Mouse (Mus musculus): Measurements from ENCODE around the gene Ppa1. TPM values are rescaled to one million over a fixed set of nuclear protein-coding genes. Genes with fewer than 3 reads are reported as not detected.
A peak's percentile ranks its signal among the peaks of the same experiment; 100 is the strongest.

Gene Ppa1
- polyA plus RNA-seq, 1 experiment from 2014 or later, result 81.4 TPM

GRCm38 (mm10) chr10:61648737-61649645, 639 bp downstream of the Ppa1 start:
- Histone ChIP-seq H3K4me1 (ENCODE audit: control insufficient read depth in 2 of 2, insufficient read depth in 2 of 2, low read length in 2 of 2) (peaks cover 4 to 8% of the 10 kb centered on the region in 2 experiments), H3K9me3 (ENCODE audit: control insufficient read depth, low read length) (no peaks in the 10 kb centered on the region), H3K27me3 (ENCODE audit: control insufficient read depth, insufficient read depth, low read length) (no peaks in the 10 kb centered on the region), H3K4me3 (ENCODE audit: control insufficient read depth in 1 of 2, insufficient read depth in 1 of 2, low read depth in 1 of 2, low read length in 2 of 2) (peak overlapping the region; percentile 77 to 93), H3K4me2 (ENCODE audit: low read length) (peak overlapping the region; percentile 89), H3K36me3 (ENCODE audit: control insufficient read depth, insufficient read depth, low read length) (peaks cover 18% of the 10 kb centered on the region; the same call in 1 of the 2 replicates), H3K9ac (ENCODE audit: low read length) (peak overlapping the region; percentile 86), H3K27ac (replicated peaks in 1 of 2; ENCODE audit: control insufficient read depth in 1 of 2, insufficient read depth in 1 of 2, low read depth in 2 of 2, low read length in 2 of 2) (peak overlapping the region; percentile 48 to 67)
- WGBS, result 2% methylated on average over 47 of the region's 49 CpGs
- ATAC-seq (ENCODE audit: insufficient number of reproducible peaks, insufficient read depth, low FRiP score, low read depth), result peak; percentile 64

GRCm38 (mm10) chr10:61654105-61654504, 5.8 kb downstream of the Ppa1 start:
- WGBS, result 88% methylated on average over 4 of the region's 4 CpGs

GRCm38 (mm10) chr10:61654691-61655090, 6.3 kb downstream of the Ppa1 start:
- WGBS, result 86% methylated on average over 7 of the region's 7 CpGs
- no peak for ATAC-seq (ENCODE audit: insufficient number of reproducible peaks, insufficient read depth, low FRiP score, low read depth)
- Histone ChIP-seq H3K9me3 (ENCODE audit: control insufficient read depth, low read length) (no peaks in the 10 kb centered on the region), H3K27me3 (ENCODE audit: control insufficient read depth, insufficient read depth, low read length) (no peaks in the 10 kb centered on the region), H3K36me3 (ENCODE audit: control insufficient read depth, insufficient read depth, low read length) (peaks cover 44% of the 10 kb centered on the region), H3K27ac (replicated peaks in 1 of 2; ENCODE audit: control insufficient read depth in 1 of 2, insufficient read depth in 1 of 2, low read depth in 2 of 2, low read length in 2 of 2) (no peak overlapping the region), H3K4me2 (ENCODE audit: low read length) (no peak overlapping the region), H3K9ac (ENCODE audit: low read length) (no peak overlapping the region), H3K4me1 (ENCODE audit: control insufficient read depth in 2 of 2, insufficient read depth in 2 of 2, low read length in 2 of 2) (no peaks in the 10 kb centered on the region), H3K4me3 (ENCODE audit: control insufficient read depth in 1 of 2, insufficient read depth in 1 of 2, low read depth in 1 of 2, low read length in 2 of 2) (no peak overlapping the region)

More at GRCm38 (mm10) chr10:61654105-61654504, 5.8 kb downstream of the Ppa1 start:
- Histone ChIP-seq H3K36me3 (ENCODE audit: control insufficient read depth, insufficient read depth, low read length) (peaks cover 39% of the 10 kb centered on the region), H3K9ac (ENCODE audit: low read length) (no peak overlapping the region), H3K4me1 (ENCODE audit: control insufficient read depth in 2 of 2, insufficient read depth in 2 of 2, low read length in 2 of 2) (peaks cover 0 to 5% of the 10 kb centered on the region in 2 experiments; a peak in 2 of 4 replicates), H3K4me3 (ENCODE audit: control insufficient read depth in 1 of 2, insufficient read depth in 1 of 2, low read depth in 1 of 2, low read length in 2 of 2) (no peak overlapping the region), H3K27me3 (ENCODE audit: control insufficient read depth, insufficient read depth, low read length) (no peaks in the 10 kb centered on the region), H3K27ac (replicated peaks in 1 of 2; ENCODE audit: control insufficient read depth in 1 of 2, insufficient read depth in 1 of 2, low read depth in 2 of 2, low read length in 2 of 2) (no peak overlapping the region), H3K4me2 (ENCODE audit: low read length) (no peak overlapping the region), H3K9me3 (ENCODE audit: control insufficient read depth, low read length) (no peaks in the 10 kb centered on the region)
- ATAC-seq (ENCODE audit: insufficient number of reproducible peaks, insufficient read depth, low FRiP score, low read depth), result no peak

- Histone ChIP-seq H3K4me1 (ENCODE audit: control insufficient read depth in 2 of 2, insufficient read depth in 2 of 2, low read length in 2 of 2) (no peaks in the 10 kb centered on the region), H3K9ac (ENCODE audit: low read length) (no peak overlapping the region), H3K9me3 (ENCODE audit: control insufficient read depth, low read length) (no peaks in the 10 kb centered on the region), H3K4me2 (ENCODE audit: low read length) (no peak overlapping the region), H3K27ac (replicated peaks in 1 of 2; ENCODE audit: control insufficient read depth in 1 of 2, insufficient read depth in 1 of 2, low read depth in 2 of 2, low read length in 2 of 2) (no peak overlapping the region), H3K36me3 (ENCODE audit: control insufficient read depth, insufficient read depth, low read length) (peaks cover 49% of the 10 kb centered on the region), H3K4me3 (ENCODE audit: control insufficient read depth in 1 of 2, insufficient read depth in 1 of 2, low read depth in 1 of 2, low read length in 2 of 2) (no peak overlapping the region), H3K27me3 (ENCODE audit: control insufficient read depth, insufficient read depth, low read length) (no peaks in the 10 kb centered on the region)
- WGBS, result 93% methylated on average over 3 of the region's 3 CpGs
- ATAC-seq (ENCODE audit: insufficient number of reproducible peaks, insufficient read depth, low FRiP score, low read depth), result no peak
Measured at GRCm38 (mm10) chr10:61655188-61655587, 6.8 kb downstream of the Ppa1 start.

GRCm38 (mm10) chr10:61656928-61657882, 8.9 kb downstream of the Ppa1 start:
- no peak for ATAC-seq (ENCODE audit: insufficient number of reproducible peaks, insufficient read depth, low FRiP score, low read depth)
- Histone ChIP-seq H3K9me3 (ENCODE audit: control insufficient read depth, low read length) (no peaks in the 10 kb centered on the region), H3K9ac (ENCODE audit: low read length) (no peak overlapping the region), H3K36me3 (ENCODE audit: control insufficient read depth, insufficient read depth, low read length) (peaks cover 65% of the 10 kb centered on the region), H3K27ac (replicated peaks in 1 of 2; ENCODE audit: control insufficient read depth in 1 of 2, insufficient read depth in 1 of 2, low read depth in 2 of 2, low read length in 2 of 2) (no peak overlapping the region), H3K27me3 (ENCODE audit: control insufficient read depth, insufficient read depth, low read length) (no peaks in the 10 kb centered on the region), H3K4me2 (ENCODE audit: low read length) (no peak overlapping the region), H3K4me1 (ENCODE audit: control insufficient read depth in 2 of 2, insufficient read depth in 2 of 2, low read length in 2 of 2) (no peaks in the 10 kb centered on the region), H3K4me3 (ENCODE audit: control insufficient read depth in 1 of 2, insufficient read depth in 1 of 2, low read depth in 1 of 2, low read length in 2 of 2) (no peak overlapping the region)
- 88% methylated on average over 18 of the region's 18 CpGs for WGBS

GRCm38 (mm10) chr10:61657985-61658384, 9.6 kb downstream of the Ppa1 start:
- Histone ChIP-seq H3K4me2 (ENCODE audit: low read length) (no peak overlapping the region), H3K27ac (replicated peaks in 1 of 2; ENCODE audit: control insufficient read depth in 1 of 2, insufficient read depth in 1 of 2, low read depth in 2 of 2, low read length in 2 of 2) (no peak overlapping the region), H3K9me3 (ENCODE audit: control insufficient read depth, low read length) (no peaks in the 10 kb centered on the region), H3K4me3 (ENCODE audit: control insufficient read depth in 1 of 2, insufficient read depth in 1 of 2, low read depth in 1 of 2, low read length in 2 of 2) (no peak overlapping the region), H3K4me1 (ENCODE audit: control insufficient read depth in 2 of 2, insufficient read depth in 2 of 2, low read length in 2 of 2) (no peaks in the 10 kb centered on the region), H3K27me3 (ENCODE audit: control insufficient read depth, insufficient read depth, low read length) (no peaks in the 10 kb centered on the region), H3K36me3 (ENCODE audit: control insufficient read depth, insufficient read depth, low read length) (peaks cover 60% of the 10 kb centered on the region), H3K9ac (ENCODE audit: low read length) (no peak overlapping the region)
- ATAC-seq (ENCODE audit: insufficient number of reproducible peaks, insufficient read depth, low FRiP score, low read depth), result no peak
- WGBS, result 26% methylated on average over 4 of the region's 4 CpGs

GRCm38 (mm10) chr10:61661887-61662286, 13.5 kb downstream of the Ppa1 start:
- H3K4me1 ChIP-seq (ENCODE audit: control insufficient read depth in 2 of 2, insufficient read depth in 2 of 2, low read length in 2 of 2), result no peaks in the 10 kb centered on the region
- no peak overlapping the region for H3K9ac ChIP-seq (ENCODE audit: low read length)
- H3K27me3 ChIP-seq (ENCODE audit: control insufficient read depth, insufficient read depth, low read length), result no peaks in the 10 kb centered on the region
- ATAC-seq (ENCODE audit: insufficient number of reproducible peaks, insufficient read depth, low FRiP score, low read depth), result no peak
- peaks cover 60% of the 10 kb centered on the region for H3K36me3 ChIP-seq (ENCODE audit: control insufficient read depth, insufficient read depth, low read length)
- H3K9me3 ChIP-seq (ENCODE audit: control insufficient read depth, low read length), result no peaks in the 10 kb centered on the region
- H3K4me3 ChIP-seq (ENCODE audit: control insufficient read depth in 1 of 2, insufficient read depth in 1 of 2, low read depth in 1 of 2, low read length in 2 of 2), result no peak overlapping the region
- no peak overlapping the region for H3K27ac ChIP-seq (replicated peaks in 1 of 2; ENCODE audit: control insufficient read depth in 1 of 2, insufficient read depth in 1 of 2, low read depth in 2 of 2, low read length in 2 of 2)
- WGBS, result 75% methylated on average over 8 of the region's 8 CpGs
- no peak overlapping the region for H3K4me2 ChIP-seq (ENCODE audit: low read length)
